Mouse (Mus musculus): ENCODE data around the gene St6galnac4. TPM values are rescaled to one million over a fixed set of nuclear protein-coding genes. Genes with fewer than 3 reads are reported as not detected.

Gene St6galnac4
- polyA plus RNA-seq, 2 experiments from 2014 or later = 25.2 to 38.6 TPM

- ATAC-seq = peak; percentile 71
Measured at GRCm38 (mm10) chr2:32601417-32602065, 14.6 kb downstream of the St6galnac4 start.

GRCm38 (mm10) chr2:32602600-32603054 is 15.7 kb downstream of the St6galnac4 start:
- ATAC-seq = peak; percentile 59

GRCm38 (mm10) chr2:32604631-32605030 is 17.7 kb downstream of the St6galnac4 start:
- no peak for ATAC-seq

- ATAC-seq = peak; percentile 58
Measured at GRCm38 (mm10) chr2:32606161-32607142, 19.6 kb downstream of the St6galnac4 start.

- peak; percentile 65 for ATAC-seq
Measured at GRCm38 (mm10) chr2:32607262-32607947, 20.5 kb downstream of the St6galnac4 start.

GRCm38 (mm10) chr2:32608141-32608777 is 21.4 kb downstream of the St6galnac4 start:
- no peak for ATAC-seq

DNA sequence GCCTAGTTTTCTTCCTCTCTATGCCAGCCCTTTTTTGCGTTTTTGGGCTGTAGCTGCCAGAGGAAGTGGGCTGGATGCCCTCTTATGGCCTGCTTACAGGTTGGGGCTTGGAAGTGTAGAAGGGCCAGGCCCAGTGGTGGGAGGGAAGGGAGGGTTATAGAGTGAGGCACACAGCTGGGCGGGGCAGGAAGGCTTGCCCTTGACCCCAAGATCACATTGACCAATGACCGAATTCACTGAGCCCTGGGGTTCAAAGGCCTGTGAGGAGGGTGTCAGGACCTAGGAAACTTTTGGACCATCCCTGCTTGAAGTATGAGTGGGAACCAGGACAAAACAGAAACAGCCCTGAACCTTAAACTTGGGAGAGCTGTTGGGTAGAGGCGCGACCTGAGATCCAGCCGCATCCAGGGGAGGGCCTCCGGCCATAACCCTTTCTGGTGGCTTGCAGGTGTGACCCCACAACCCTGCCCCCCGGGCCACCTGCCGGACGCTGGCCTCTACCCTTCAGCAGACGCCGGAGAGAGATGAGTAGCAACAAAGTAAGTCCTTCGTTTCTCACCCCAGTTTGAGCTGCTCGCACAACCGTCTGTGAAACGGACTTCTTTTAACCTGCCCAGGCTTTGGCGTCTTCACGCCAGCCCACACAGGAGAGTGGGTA is 22.0 kb downstream of the St6galnac4 start:
- peak; percentile 20 for ATAC-seq

GRCm38 (mm10) chr2:32610610-32611229 is 23.8 kb downstream of the St6galnac4 start:
- no peak for ATAC-seq

DNA sequence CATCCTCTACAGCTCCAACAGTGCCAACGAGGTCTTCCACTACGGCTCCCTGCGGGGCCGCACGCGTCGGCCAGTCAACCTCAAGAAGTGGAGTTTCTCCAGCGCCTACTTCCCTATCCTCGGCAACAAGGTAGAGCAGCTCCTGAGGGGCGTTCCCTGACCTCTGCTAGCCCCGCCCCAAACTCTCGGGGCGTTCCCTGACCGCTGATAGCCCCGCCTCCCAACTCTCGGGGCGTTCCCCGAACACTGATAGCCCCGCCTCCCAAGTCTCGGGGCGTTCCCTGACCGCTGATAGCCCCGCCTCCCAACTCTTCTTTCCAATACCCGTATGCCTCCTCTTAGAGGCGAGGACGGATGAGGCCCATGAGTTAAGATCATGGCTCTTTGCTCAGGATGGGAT is 25.4 kb downstream of the St6galnac4 start:
- no peak for ATAC-seq

DNA sequence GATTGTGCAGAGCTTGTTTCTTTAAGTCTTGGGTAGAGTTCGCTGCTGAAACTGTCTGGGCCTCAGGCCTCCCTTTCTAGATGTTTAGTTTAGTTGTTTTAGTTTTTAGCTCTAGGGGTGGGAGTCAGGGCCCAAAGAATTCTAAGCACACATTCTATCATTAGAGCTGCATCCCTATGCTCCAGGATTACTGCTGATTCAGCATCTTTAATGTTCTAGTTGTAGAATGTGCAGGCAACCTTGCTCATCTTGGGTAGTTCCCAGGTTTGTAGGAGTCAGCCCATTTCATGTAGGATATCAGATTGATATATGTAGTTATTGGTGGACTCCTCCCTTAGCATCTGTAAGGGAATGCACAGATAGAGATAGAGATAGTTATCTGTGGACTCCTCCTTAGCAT is 30.2 kb downstream of the St6galnac4 start:
- no peak for ATAC-seq

- ATAC-seq = no peak
Measured at GRCm38 (mm10) chr2:32617601-32618000, 30.7 kb downstream of the St6galnac4 start.

- no peak for ATAC-seq
Measured at GRCm38 (mm10) chr2:32618051-32618450, 31.2 kb downstream of the St6galnac4 start.

GRCm38 (mm10) chr2:32620682-32621516 is 34.0 kb downstream of the St6galnac4 start:
- ATAC-seq = no peak

- ATAC-seq = no peak
Measured at GRCm38 (mm10) chr2:32621517-32621859, 34.6 kb downstream of the St6galnac4 start, which contains the start of gene Ak1. Gene Ak1, plus strand, starts transcription at chr2:32621758.

- ATAC-seq = no peak
Measured at GRCm38 (mm10) chr2:32624111-32624748, 37.3 kb downstream of the St6galnac4 start.

GRCm38 (mm10) chr2:32625212-32625872 is 38.4 kb downstream of the St6galnac4 start:
- ATAC-seq = no peak

- no peak for ATAC-seq
Measured at GRCm38 (mm10) chr2:32625873-32626694, 39.2 kb downstream of the St6galnac4 start.

GRCm38 (mm10) chr2:32627266-32628043 is 40.6 kb downstream of the St6galnac4 start:
- ATAC-seq = no peak

Measured in CD4-positive, CD25-positive, alpha-beta regulatory T cell, adult 4 months (primary cell).